Mouse (Mus musculus) forebrain, embryonic 15.5 days (tissue): ENCODE measurements at regions not wholly inside any gene's neighbourhood (a gene's known extent, or its start where the extent isn't known, plus 50 kb on each side); places are given as distances from the start of the nearest gene placed in this dataset.
A peak's percentile ranks its signal among the peaks of the same experiment; 100 is the strongest.
"Not testable (repeated sequence)": the region's sequence is repeated elsewhere in the genome, so short reads cannot be mapped to it uniquely, and the experiment has no call there.

Source experiments
- ATAC-seq: fragments of 200-750 bp; cut with Nextera tagmentation; replicated peaks from 2 replicates; pipeline ENCODE4 v1.8.0; 2017; ENCODE audit warnings: mild to moderate bottlenecking, moderate TSS enrichment, moderate library complexity
- H3K27ac ChIP-seq: fragments of 300-500 bp; sonication (generic); replicated peaks from 2 replicates; pipeline ENCODE4 v1.5.1; 2015; ENCODE audit warnings: mild to moderate bottlenecking, inconsistent platforms
- H3K27me3 ChIP-seq: fragments of 300-500 bp; sonication (generic); 2 replicates; pipeline ENCODE4 v1.6.1; 2015; ENCODE audit warnings: inconsistent platforms
- H3K36me3 ChIP-seq: fragments of 300-500 bp; sonication (generic); 2 replicates; pipeline ENCODE4 v1.6.1; 2015; ENCODE audit warnings: mild to moderate bottlenecking, inconsistent platforms
- H3K4me1 ChIP-seq: fragments of 300-500 bp; sonication (generic); 2 replicates; pipeline ENCODE4 v1.6.1; 2015; ENCODE audit warnings: inconsistent platforms
- H3K4me2 ChIP-seq: fragments of 300-500 bp; sonication (generic); replicated peaks from 2 replicates; pipeline ENCODE4 v1.6.1; 2015; ENCODE audit warnings: mild to moderate bottlenecking, inconsistent platforms
- H3K4me3 ChIP-seq: fragments of 300-500 bp; sonication (generic); 2 replicates; pipeline ENCODE4 v1.5.1; 2015; ENCODE audit warnings: mild to moderate bottlenecking, inconsistent platforms
- H3K9ac ChIP-seq: fragments of 300-500 bp; sonication (generic); replicated peaks from 2 replicates; pipeline ENCODE4 v1.6.1; 2015; ENCODE audit warnings: mild to moderate bottlenecking, inconsistent platforms
- H3K9me3 ChIP-seq: fragments of 300-500 bp; sonication (generic); 2 replicates; pipeline ENCODE4 v1.6.1; 2016; ENCODE audit warnings: inconsistent platforms
- WGBS: fragments of 180-500 bp; shearing (Covaris S2); methylation state at CpG from one replicate; pipeline ENCODE4 v1.1.7; 2015; ENCODE audit warnings: mixed read lengths; 5-methylcytosine and 5-hydroxymethylcytosine counted together

- H3K4me1 ChIP-seq, H3K27me3 ChIP-seq, H3K4me3 ChIP-seq, H3K9ac ChIP-seq, ATAC-seq, H3K4me2 ChIP-seq, H3K27ac ChIP-seq: not testable (repeated sequence)
- Histone ChIP-seq H3K9me3 (peaks cover 24% of the 10 kb centered on the region), H3K36me3 (peaks cover 10% of the 10 kb centered on the region; the same call in 1 of the 2 replicates)
- WGBS = 94% methylated on average over 2 of the region's 2 CpGs
Measured at GRCm38 (mm10) chr17:17197229-17197628, 76.0 kb downstream of the Zfp97 start.

- Histone ChIP-seq H3K9me3 (no peaks in the 10 kb centered on the region), H3K4me1 (no peaks in the 10 kb centered on the region), H3K27me3 (no peaks in the 10 kb centered on the region), H3K4me2 (no peak overlapping the region), H3K9ac (no peak overlapping the region), H3K36me3 (no peaks in the 10 kb centered on the region), H3K27ac (no peak overlapping the region), H3K4me3 (no peak overlapping the region)
- ATAC-seq = no peak
- 45% methylated on average over 2 of the region's 2 CpGs for WGBS
Measured at GRCm38 (mm10) chr17:17229069-17229468, 107.9 kb downstream of the Zfp97 start.

GRCm38 (mm10) chr17:17234329-17235185 lies 113.3 kb downstream of the Zfp97 start:
- peak; percentile 100 for ATAC-seq
- WGBS = 0% methylated on average over 22 of the region's 22 CpGs
- not testable (repeated sequence) for H3K27me3 ChIP-seq

GRCm38 (mm10) chr17:17235186-17235482 lies 113.9 kb downstream of the Zfp97 start:
- not testable (repeated sequence) for H3K4me1 ChIP-seq, H3K9me3 ChIP-seq, H3K36me3 ChIP-seq, H3K27me3 ChIP-seq, ATAC-seq
- Histone ChIP-seq H3K4me3 (peak overlapping the region; percentile 61), H3K4me2 (peak overlapping the region; percentile 52), H3K27ac (peak overlapping the region; percentile 64), H3K9ac (peak overlapping the region; percentile 53)
- 0% methylated on average over 5 of the region's 5 CpGs for WGBS

More at GRCm38 (mm10) chr17:17234329-17235185, 113.3 kb downstream of the Zfp97 start:
- Histone ChIP-seq H3K9ac (peak overlapping the region; percentile 53), H3K4me3 (peak overlapping the region; percentile 61), H3K4me2 (peak overlapping the region; percentile 52), H3K27ac (peak overlapping the region; percentile 82)
- H3K36me3 ChIP-seq, H3K4me1 ChIP-seq, H3K9me3 ChIP-seq: not testable (repeated sequence)
